Mouse (Mus musculus): ENCODE data around the gene Tmem150a.

Tmem150a gene

DNA sequence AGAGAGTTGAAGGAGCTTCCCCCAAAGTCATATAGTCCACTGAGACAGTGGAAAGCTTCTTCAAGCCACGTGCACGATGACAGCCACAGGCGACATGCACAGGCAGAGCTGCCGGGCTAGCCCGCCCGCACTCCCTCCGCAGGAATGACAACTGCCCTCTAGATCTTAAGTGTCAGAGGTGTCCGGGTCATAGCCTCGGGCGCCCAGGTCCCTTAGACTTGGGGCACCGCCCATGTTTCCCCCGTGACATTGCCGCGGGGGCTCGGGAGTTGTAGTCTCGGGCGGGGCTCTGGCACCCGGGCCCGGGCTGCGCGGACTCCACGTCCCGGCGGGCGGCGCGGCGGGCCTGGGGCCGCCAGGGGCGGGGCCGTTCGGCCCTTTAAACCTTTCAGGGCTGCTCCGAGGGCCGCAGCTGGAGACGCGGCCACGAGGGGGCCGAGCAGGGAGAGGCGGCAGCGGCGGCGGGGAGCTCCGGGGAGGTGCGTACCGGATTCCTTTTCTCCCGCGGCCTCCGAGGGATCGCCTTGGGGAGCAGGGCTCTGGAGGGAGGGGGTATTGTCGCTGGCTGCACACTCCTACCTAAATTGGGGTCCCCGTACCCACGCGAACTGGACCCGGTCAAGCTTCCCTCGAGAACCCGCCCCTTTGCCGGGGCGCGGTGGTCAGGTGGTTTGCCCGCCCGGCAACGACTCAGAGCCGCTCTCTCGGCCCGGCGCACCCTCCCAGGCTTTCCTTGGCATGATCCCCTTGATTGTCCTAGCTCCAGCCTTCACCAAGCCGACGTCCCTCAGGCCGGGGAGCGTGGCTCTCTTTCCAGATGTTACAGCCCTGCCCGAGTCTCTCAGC is at the start of gene Tmem150a:
Gene Tmem150a (plus strand): TSS at position 382 of the 846 bp plus-strand sequence.
- peak; percentile 65 to 67 for DNase-seq

- DNase-seq: no peak
Measured at GRCm38 (mm10) chr6:72312198-72312597, 43.0 kb upstream of the Tmem150a start.

DNA sequence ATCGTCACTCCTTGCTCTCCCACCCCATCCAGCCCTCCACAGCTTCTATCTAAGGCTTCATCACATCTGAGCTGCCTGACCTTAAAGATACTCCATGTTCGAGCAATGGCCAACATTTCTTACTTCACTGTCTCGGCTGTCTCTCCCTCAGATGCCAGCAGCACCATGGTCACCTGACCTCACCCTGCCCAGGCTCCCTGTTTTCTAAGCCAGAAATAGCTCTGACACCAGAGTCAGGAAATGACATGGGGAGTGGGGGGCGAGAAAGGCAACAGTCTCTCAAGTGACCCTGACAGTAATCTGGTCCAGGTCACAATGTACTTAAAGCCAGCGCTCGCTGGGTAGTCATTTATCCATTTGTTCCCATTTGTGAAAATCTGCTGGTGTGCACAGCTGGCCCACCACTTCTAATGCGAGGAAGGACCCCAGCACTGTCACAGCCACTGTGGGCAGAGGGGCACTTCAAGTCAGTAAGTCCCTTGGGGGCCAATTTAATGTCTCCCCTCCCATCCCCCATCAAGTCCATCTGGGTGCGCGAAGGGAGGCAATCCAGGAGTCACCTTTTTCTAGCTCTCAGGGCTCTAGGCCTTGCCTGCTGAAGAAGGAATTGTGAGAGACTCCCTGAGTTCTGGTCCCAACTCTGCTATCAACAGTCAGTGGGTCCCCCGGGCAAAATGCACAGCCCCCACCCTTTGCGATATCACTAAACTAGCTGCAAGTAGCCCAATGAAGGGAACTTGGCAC is 42.0 kb upstream of the Tmem150a start:
- no peak for DNase-seq

DNA sequence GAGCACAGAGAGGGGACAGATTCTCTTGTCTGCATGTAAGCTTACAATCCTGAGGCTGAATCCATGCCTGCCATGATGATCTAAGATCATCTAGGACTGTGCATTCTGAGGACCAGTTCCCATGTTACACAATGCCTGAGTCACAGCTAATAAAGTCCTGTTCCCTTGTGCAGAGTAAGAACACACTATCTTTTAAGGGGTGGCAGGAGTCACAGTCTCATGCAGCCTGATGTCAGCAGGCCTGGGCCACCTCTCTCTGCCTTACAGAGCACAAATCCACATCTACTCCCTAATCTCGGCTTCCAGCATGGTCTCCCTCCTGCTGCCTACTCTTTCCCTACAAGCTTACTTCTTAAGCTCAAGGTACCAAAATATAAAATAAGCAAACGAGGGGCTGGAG is 39.9 kb upstream of the Tmem150a start:
- no peak for DNase-seq

DNA sequence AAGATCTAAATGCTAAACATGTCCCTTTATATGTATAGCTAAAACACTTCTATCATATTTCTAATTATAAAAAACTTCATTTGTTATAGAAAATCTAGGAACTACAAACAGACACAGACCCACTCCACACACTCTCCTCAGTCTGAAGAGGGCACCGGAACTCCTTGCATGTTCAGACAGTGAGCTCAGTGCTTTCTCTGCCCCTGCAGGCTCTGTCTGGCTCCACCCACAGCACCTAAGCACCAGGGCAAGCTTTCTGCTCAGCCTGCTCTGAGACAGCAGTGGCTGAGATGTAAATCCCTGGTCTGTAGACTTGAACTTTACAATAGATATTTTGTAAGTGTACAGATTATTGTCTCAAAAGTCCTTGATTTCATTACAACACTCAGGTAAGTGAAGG is 39.2 kb upstream of the Tmem150a start:
- no peak for DNase-seq

GRCm38 (mm10) chr6:72318440-72318839 is 36.8 kb upstream of the Tmem150a start:
- no peak for DNase-seq

- DNase-seq: peak; percentile 56 to 59
Measured at GRCm38 (mm10) chr6:72319019-72319418, 36.2 kb upstream of the Tmem150a start.

DNA sequence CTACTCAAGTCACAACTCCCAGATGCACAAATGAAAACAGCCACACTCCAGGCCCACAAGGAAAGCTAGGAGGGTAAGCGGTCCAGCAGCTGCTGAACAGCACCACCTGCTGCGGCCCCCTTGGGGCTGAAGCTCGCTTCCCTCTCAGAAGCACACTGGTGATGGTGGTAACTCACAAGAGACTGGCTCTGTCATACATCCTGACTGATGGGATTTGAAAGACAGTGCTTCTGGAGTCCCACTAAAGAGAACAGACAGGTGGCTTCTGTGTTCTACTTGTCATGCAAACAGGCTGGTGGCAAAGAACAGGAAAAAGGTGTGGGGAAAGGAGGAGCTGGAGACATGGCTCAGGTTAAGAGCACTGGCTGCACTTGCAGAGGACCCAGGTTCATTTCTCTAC is 32.3 kb upstream of the Tmem150a start:
- DNase-seq: no peak

- DNase-seq: no peak
Measured at GRCm38 (mm10) chr6:72323786-72324508, 31.3 kb upstream of the Tmem150a start.

DNA sequence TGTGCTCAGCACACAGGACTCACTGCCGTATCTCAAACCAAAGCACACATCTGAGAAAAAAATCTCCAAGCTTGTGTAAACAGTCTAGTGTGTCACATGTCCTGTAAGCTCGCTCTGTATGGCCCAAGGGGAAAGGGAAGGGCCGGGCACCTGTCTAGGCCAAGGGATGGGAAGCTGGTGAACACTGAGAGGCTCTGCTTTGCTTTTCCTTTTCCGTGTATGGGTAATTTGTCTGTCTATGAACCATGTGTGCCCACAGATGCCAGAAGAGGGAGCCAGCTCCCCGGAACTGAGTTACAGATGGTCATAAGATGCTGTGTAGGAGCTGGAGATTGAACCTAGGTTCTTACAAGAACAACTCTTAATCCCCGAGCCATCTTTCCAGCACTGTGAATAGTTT is 29.0 kb upstream of the Tmem150a start:
- DNase-seq: peak; percentile 41 to 55

DNA sequence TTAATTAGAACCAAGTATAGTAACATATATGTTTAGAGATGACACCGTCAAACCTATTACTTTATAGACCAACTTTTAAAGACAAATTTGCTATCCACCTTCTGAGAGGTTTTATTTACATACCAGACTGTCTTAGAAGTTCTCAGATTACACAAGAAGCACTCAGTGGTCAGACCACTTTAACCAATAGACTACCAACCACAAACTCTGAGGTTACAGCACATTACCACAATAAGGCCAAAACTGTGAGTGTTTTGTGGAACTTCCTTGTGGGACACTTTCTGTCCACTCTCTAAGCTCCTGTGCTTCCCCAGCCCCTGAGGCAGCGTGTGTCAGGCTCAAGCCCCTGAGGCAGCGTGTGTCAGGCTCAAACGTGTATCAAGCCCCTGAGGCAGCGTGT is 26.2 kb upstream of the Tmem150a start:
- no peak for DNase-seq

GRCm38 (mm10) chr6:72330133-72330532 is 25.1 kb upstream of the Tmem150a start:
- no peak for DNase-seq

DNA sequence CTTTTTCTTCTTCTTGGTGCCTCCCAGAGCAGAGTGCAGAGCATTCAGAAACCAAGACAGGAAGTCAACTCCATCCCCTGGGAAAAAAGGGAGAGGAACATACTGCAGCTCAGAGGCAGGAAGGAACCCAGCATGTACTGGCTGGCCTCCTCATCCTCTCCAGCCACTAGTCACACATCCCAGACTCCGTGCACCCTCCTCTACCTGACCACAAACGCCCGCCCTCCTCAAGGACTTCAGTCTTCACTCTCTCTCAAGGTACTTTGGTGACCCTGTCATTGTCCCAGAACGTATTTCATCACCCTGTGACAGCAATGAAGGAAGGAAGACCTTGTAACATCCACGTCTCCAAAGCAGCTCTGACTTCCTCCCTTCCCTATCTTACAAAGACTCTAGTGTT is 22.1 kb upstream of the Tmem150a start:
- DNase-seq: no peak

GRCm38 (mm10) chr6:72340481-72340880 is 14.8 kb upstream of the Tmem150a start:
- no peak for DNase-seq

DNA sequence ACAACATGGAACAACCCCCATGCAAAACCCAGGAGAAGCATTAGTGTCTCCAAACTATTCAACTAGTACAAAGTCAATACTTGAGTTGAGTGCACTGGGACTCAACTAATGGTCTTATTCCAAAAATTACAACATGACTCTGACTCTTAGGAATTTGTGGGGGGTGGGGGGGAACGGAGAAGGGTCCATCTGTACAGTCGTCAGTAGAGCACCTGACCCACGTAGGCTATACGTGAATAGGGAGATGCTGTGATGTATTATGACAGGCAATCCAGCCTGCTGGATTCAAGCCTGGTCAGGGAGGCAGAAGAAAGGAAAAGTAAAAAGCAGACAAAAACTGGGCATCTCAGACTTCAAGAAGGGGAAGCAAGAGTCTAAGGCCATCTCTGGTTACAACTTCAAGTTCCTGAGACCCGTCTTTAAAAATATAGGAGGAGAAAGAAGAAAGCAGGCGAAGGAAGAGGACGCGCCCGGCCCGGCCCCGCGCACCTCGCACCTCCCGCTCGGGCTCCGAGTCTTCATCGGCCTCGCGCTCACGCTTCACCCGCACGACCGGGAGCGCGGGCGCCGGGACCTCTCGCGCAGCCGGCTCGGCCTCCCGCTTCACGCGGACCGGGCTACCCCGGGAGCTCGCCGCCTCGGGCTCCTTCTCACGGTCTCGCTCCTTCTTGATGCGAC is 10.7 kb upstream of the Tmem150a start:
- no peak for DNase-seq

GRCm38 (mm10) chr6:72345074-72345567 is 10.1 kb upstream of the Tmem150a start, which contains the start of gene Usp39:
TSS of gene Usp39 (minus strand) at chr6:72345184.
- DNase-seq: peak; percentile 85

DNA sequence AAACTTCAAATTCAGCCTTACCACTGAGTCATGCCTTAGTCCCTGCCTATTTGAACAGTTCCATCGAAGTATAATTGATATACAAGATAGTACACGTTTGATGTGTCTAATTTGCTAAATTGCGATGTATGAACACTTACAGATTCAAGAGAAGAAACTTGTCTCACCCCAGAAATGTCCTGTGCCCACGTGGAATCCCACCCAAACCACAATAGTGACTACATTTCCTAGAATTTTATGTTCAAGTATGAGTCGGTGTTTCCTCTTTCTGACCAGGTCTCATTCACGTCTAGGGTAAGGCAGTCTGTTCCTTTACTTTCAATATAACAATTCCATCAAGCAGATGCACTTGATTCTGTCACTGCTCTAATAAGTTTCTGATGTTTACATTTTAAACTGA is 9.6 kb upstream of the Tmem150a start:
- no peak for DNase-seq

- DNase-seq: peak in 1 of 2 experiments; percentile 21
Measured at GRCm38 (mm10) chr6:72346261-72346660, 9.0 kb upstream of the Tmem150a start.

- peak; percentile 82 to 84 for DNase-seq
Measured at GRCm38 (mm10) chr6:72347166-72347941, 7.9 kb upstream of the Tmem150a start, which contains the start of gene 0610030E20Rik. TSS of gene 0610030E20Rik (plus strand) at chr6:72347317.

DNA sequence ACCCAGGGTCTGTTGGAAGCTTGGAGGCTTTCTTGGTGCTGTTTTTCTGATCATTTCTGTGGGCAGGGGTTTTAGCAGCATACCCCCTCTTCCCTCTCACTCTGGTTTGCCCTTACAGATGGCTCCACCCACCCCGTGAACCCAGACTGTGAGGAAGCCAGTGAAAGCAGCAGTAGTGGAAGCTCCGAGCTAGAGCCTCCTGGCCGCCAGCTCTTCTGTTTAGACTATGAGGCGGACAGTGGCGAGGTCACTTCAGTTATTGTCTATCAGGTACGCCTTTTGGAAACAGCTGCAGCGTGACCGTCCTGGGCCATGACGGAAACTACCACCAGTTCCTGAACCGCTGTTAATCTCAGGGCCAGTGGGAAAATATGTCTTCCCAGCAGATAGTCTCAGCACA is 6.8 kb upstream of the Tmem150a start:
- no peak for DNase-seq

DNA sequence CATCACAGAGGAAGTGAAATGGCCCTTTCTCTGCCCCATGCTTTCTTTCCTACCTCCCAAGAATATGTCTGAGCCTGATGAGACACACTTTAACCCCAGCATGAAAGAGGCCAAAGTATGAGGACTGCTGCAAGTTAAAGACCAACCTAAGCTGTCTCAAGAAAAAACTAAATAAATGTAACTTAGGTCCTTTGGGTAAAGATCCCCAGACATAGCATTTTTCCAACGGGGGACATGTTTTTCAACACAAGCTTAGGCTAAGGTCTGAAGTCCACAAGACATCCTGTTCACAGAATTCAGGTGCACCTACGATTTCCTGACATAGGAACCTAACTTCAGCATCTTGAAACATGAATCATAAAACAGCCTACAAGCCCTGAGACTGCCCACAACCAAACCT is 5.0 kb upstream of the Tmem150a start:
- no peak for DNase-seq
